Mouse (Mus musculus) forebrain, embryonic 16.5 days (tissue): ENCODE results near the gene Arvcf. TPM values are rescaled to one million over a fixed set of nuclear protein-coding genes. Genes with fewer than 3 reads are reported as not detected.

ENCODE experiments used
- ATAC-seq: fragments of 200-750 bp; cut with Nextera tagmentation; 2 replicates; pipeline ENCODE4 v1.8.0; 2017; ENCODE audit warnings: mild to moderate bottlenecking, moderate library complexity
- H3K27ac ChIP-seq: fragments of 300-500 bp; sonication (generic); 2 replicates; pipeline ENCODE4 v1.5.1; 2014; ENCODE audit warnings: low read length, control low read depth
- H3K27me3 ChIP-seq: fragments of 300-500 bp; sonication (generic); replicated peaks from 2 replicates; pipeline ENCODE4 v1.6.1; 2014; ENCODE audit warnings: low read length; ENCODE audit not compliant: control insufficient read depth, insufficient read depth
- H3K36me3 ChIP-seq: fragments of 300-500 bp; sonication (generic); 2 replicates; pipeline ENCODE4 v1.6.1; 2014; ENCODE audit not compliant: control insufficient read depth, insufficient read depth
- H3K4me1 ChIP-seq: fragments of 300-500 bp; sonication (generic); replicated peaks from 2 replicates; pipeline ENCODE4 v1.6.1; 2014; ENCODE audit warnings: low read length; ENCODE audit not compliant: control insufficient read depth, insufficient read depth
- H3K4me2 ChIP-seq: fragments of 300-500 bp; sonication (generic); 2 replicates; pipeline ENCODE4 v1.6.1; 2014; ENCODE audit warnings: mild to moderate bottlenecking, low read length, control low read depth
- H3K4me3 ChIP-seq: fragments of 300-500 bp; sonication (generic); replicated peaks from 2 replicates; pipeline ENCODE4 v1.5.1; 2014; ENCODE audit warnings: mild to moderate bottlenecking, low read length, control low read depth
- H3K9ac ChIP-seq: fragments of 300-500 bp; sonication (generic); replicated peaks from 2 replicates; pipeline ENCODE4 v1.6.1; 2014; ENCODE audit warnings: low read depth, low read length, control low read depth
- H3K9me3 ChIP-seq: fragments of 300-500 bp; sonication (generic); 2 replicates; pipeline ENCODE4 v1.6.1; 2016; ENCODE audit warnings: low read length; ENCODE audit not compliant: control insufficient read depth
- WGBS: fragments of 180-500 bp; shearing (Covaris S2); extraction: QIAGEN DNeasy Blood & Tissue Kit; methylation state at CpG from one replicate; pipeline ENCODE4 v1.1.7; 2014; 5-methylcytosine and 5-hydroxymethylcytosine counted together
- polyA plus RNA-seq: library from polyadenylated mRNA; unstranded; fragments of >200 nt; fragmentation: Nextera tagmentation; extraction: Ambion mirVana; gene quantifications from 2 replicates; pipeline ENCODE4 v1.2.1, GENCODE M21; 2015

The Arvcf gene
- polyA plus RNA-seq, 1 experiment from 2014 or later: 67.8 TPM

DNA sequence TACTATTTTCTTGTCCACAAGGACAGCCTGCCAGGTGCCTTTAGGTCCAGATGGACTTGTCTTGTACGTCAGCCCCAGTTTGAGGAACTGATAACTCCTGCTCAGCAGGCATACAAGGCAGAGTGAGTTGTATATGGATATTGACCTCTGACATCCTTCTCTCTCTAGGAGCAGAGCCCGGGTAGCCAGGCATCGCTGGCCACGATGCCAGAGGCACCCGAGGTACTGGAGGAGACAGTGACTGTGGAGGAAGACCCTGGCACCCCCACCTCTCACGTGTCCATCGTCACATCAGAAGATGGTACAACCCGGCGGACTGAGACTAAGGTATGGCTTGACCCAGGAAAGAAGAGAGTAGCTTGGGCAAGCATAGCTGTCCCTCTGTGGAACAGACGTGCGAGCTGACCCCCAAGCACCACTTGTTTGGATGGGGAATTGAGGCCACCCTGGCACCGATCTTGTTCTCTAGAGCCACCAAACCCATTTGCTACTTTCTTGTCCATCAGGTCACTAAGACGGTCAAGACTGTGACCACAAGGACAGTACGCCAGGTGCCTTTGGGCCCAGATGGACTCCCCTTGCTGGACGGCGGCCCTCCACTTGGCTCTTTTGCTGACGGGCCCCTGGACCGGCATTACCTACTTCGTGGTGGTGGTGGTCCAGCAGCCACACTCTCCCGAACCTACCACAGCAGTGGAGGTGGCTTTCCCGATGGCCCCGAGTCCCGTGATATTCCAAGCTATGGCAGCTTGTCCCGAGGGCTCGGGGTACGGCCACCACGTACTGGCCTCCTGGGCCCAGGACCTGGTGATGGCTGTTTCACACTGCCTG, 49.0 kb downstream of the Arvcf start:
- ATAC-seq: no peak
- Histone ChIP-seq H3K4me3 (no peak overlapping the region), H3K4me1 (peaks cover 63% of the 10 kb centered on the region), H3K27me3 (no peaks in the 10 kb centered on the region), H3K36me3 (peaks cover 24% of the 10 kb centered on the region), H3K9me3 (no peaks in the 10 kb centered on the region), H3K27ac (no peak overlapping the region), H3K9ac (no peak overlapping the region), H3K4me2 (no peak overlapping the region)
- WGBS: 97% methylated on average over 27 of the region's 27 CpGs

DNA sequence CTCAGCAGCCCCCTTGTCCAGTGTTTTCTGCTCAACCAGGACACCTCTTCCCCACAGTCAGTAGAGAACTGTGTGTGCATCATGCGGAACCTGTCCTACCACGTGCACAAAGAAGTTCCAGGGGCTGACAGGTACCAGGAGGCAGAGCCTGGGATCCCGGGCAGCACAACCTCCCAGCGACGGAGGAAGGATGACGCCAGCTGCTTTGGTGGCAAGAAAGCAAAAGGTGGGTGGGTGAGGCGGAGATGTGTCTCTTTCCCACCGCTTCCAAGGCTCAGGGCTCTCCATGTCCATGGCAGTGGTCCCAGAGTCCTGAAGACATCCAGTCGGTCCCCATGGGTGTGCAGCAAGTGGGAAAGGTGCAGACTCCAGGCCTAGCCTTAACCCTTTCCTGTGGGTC, 52.0 kb downstream of the Arvcf start:
- H3K36me3 ChIP-seq: peaks cover 39% of the 10 kb centered on the region
- 52% methylated on average over 9 of the region's 9 CpGs for WGBS
- H3K9ac ChIP-seq: 0 out of 2 replicates have a peak overlapping the region, but pooled peaks have one; percentile 0
- H3K9me3 ChIP-seq: no peaks in the 10 kb centered on the region
- H3K4me3 ChIP-seq: no peak overlapping the region
- H3K27me3 ChIP-seq: no peaks in the 10 kb centered on the region
- no peak overlapping the region; the same call in 1 of the 2 replicates for H3K27ac ChIP-seq
- no peak for ATAC-seq
- H3K4me1 ChIP-seq: peaks cover 36% of the 10 kb centered on the region
- no peak overlapping the region for H3K4me2 ChIP-seq

DNA sequence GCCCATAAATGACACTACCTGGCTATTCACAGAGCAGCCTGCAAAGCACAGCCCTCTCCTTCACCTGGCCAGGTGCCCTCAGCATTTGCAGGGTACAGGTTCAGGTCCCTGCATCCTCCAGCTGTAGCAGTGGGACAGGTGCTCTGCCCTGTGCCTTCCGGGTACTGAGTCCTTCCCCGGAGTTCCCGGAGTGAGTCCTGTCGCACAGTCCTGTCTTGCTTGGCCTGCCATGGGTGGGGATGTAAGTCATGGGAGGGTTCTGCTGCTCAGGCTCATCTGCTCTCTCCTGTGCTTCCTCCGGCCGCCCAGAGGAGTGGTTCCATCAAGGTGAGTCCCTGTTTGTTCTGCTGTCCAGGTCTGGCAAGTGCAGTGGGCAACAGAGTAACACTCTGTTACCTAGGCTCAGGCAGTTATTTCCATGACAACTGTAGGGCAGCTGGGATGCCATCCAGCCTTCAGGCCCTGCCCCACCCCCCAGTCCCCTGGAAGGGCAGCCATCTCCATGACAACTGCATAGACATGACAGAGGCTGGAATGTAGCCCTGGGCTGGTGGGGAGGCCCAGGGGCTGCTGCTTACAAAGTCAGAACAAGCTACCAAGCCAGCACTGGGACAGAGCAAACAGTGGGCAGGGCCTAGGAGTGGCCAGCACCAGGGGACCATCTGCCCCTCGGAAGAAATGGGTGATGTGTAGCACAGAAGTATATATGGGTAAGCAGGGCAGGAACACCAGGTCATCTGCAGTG, 52.7 kb downstream of the Arvcf start:
- Histone ChIP-seq H3K27me3 (no peaks in the 10 kb centered on the region), H3K27ac (peak overlapping the region; percentile 48), H3K4me2 (no peak overlapping the region), H3K9ac (0 out of 2 replicates have a peak overlapping the region, but pooled peaks have one; percentile 14), H3K4me3 (no peak overlapping the region), H3K9me3 (no peaks in the 10 kb centered on the region), H3K4me1 (peaks cover 30% of the 10 kb centered on the region), H3K36me3 (peaks cover 39% of the 10 kb centered on the region)
- peak; percentile 80 for ATAC-seq
- WGBS: 17% methylated on average over 7 of the region's 7 CpGs

DNA sequence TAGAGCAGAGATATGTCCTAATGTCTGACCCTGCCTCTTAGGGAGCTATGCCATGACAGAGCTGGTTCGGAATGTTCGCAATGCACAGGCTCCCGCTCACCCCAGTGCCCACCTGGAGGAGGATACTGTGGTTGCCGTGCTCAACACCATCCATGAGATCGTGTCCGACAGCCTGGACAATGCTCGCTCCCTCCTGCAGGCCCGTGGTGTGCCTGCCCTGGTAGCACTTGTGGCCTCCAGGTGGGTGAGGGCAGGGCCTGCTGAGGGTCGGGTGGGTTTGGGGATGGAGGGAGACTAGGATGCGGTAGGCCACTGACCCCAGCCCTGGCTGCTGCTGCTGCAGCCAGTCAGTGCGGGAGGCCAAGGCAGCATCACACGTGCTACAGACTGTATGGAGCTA, 55.3 kb downstream of the Arvcf start:
- no peak overlapping the region for H3K4me3 ChIP-seq
- no peak overlapping the region for H3K4me2 ChIP-seq
- no peaks in the 10 kb centered on the region for H3K27me3 ChIP-seq
- H3K27ac ChIP-seq: no peak overlapping the region
- no peak for ATAC-seq
- H3K9ac ChIP-seq: no peak overlapping the region
- peaks cover 22% of the 10 kb centered on the region for H3K4me1 ChIP-seq
- WGBS: 95% methylated on average over 12 of the region's 12 CpGs
- peaks cover 26% of the 10 kb centered on the region for H3K36me3 ChIP-seq
- no peaks in the 10 kb centered on the region for H3K9me3 ChIP-seq

DNA sequence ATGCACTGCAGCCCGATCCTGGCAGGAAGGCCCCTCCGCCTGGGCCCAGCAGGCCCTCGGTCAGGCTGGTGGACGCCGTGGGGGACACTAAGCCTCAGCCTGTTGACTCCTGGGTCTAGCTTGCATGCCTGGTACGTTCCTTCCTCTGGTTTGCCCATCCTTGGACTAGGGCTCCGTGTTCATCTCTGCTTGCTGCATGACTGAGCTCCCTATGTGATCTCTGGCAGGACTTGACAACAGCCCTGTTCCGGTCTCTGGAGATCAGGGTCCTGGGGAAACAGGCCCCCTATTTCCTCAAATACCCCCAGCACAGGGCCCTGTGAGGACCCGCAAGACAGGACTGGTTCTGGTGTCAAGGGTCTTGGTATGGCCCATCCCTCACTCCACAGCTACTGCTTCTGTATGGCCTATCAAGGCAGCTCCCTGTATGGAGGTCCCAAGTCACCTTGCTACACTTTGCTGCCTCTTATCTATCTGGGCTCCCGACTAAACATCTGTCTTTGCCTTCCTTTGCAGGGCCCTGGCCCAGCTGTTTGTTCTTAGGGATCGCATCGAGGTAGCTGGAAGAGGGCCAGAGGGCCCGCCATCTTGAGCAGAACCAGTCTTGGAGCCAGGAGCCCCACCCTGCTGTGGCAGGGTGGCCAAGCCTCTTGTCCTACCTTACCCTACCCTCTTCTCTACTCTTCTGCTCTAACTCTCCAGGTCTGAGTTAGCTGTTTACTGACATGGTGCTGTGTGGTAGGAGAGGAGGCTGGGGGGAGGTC, 57.3 kb downstream of the Arvcf start:
- Histone ChIP-seq H3K9me3 (no peaks in the 10 kb centered on the region), H3K27me3 (no peaks in the 10 kb centered on the region), H3K4me1 (peaks cover 20% of the 10 kb centered on the region), H3K27ac (no peak overlapping the region), H3K36me3 (peaks cover 19% of the 10 kb centered on the region), H3K9ac (no peak overlapping the region), H3K4me3 (no peak overlapping the region), H3K4me2 (no peak overlapping the region)
- ATAC-seq: no peak
- 75% methylated on average over 13 of the region's 13 CpGs for WGBS

DNA sequence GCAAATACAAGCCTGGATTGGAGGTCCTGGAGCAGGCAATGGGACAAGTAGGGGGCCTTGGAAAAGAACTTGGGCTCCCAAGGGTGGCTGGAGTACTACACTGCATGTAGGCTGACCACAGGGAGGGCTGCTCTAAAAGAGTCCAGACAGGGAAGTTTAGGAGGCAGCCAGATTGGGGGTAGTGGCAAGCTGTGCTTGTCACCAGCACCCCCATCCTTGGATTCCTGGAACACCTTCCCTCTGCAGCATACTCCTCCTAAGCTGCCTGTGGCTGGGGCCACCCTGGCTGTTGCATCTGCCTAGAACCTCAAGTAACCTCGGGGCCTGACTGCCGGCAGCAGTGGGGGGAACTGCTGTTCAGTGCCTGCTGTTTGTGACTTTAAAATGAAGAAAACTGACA, 57.9 kb downstream of the Arvcf start:
- no peak for ATAC-seq
- Histone ChIP-seq H3K27ac (no peak overlapping the region), H3K4me3 (no peak overlapping the region), H3K4me1 (peaks cover 14% of the 10 kb centered on the region), H3K27me3 (no peaks in the 10 kb centered on the region), H3K9ac (no peak overlapping the region), H3K36me3 (peaks cover 19% of the 10 kb centered on the region), H3K4me2 (no peak overlapping the region), H3K9me3 (no peaks in the 10 kb centered on the region)
- 58% methylated on average over 2 of the region's 2 CpGs for WGBS

DNA sequence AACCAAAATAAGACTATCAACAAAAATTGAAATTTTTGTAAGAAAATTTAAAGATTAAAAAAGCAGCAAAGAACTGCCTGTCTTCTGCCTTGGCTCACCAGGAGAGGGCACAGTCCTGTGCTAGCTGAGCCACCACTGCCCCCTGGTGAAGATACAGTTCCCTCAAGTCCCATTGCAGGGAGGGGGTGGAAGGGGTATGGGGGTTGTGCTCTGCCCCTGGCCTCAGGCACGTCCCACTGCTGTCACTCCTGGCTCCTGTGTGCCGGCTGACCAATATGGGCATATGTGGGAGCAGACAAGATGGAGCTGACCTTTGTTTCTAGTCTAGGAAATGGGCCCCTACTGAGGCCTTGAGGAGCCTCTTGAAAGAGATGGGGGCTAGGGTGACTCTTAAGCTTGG, 58.3 kb downstream of the Arvcf start:
- Histone ChIP-seq H3K4me1 (peaks cover 13% of the 10 kb centered on the region), H3K4me3 (no peak overlapping the region), H3K9ac (no peak overlapping the region), H3K27ac (no peak overlapping the region), H3K36me3 (peaks cover 19% of the 10 kb centered on the region), H3K27me3 (no peaks in the 10 kb centered on the region), H3K9me3 (no peaks in the 10 kb centered on the region), H3K4me2 (no peak overlapping the region)
- WGBS: 23% methylated on average over 2 of the region's 2 CpGs
- ATAC-seq: peak; percentile 57

DNA sequence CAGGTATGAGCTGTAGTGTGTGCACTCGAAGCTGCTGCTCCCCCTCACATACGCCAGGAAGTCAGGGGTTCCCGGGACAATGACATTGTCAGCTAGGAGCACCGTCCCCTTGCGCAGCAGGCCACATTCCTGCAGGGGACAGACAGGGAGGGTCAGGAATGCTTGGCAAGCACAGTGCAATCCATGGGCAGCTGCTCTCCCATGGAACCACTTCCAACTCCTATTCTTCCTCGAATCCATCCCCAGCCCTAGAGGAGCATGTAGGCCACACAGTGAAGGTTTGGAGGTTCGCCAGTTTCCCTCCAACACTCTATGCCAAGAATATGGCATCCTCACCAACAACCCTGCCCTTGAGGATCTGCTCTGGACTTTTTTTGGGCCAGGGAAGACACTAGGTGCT, 59.9 kb downstream of the Arvcf start:
- WGBS: 43% methylated on average over 7 of the region's 7 CpGs
- no peaks in the 10 kb centered on the region for H3K9me3 ChIP-seq
- no peak overlapping the region for H3K4me2 ChIP-seq
- peak; percentile 21; the same call in 1 of the 2 replicates for ATAC-seq
- no peaks in the 10 kb centered on the region for H3K27me3 ChIP-seq
- H3K4me1 ChIP-seq: peaks cover 11% of the 10 kb centered on the region; the same call in 1 of the 2 replicates
- no peak overlapping the region for H3K27ac ChIP-seq
- H3K9ac ChIP-seq: no peak overlapping the region
- H3K36me3 ChIP-seq: peaks cover 11% of the 10 kb centered on the region
- H3K4me3 ChIP-seq: no peak overlapping the region

DNA sequence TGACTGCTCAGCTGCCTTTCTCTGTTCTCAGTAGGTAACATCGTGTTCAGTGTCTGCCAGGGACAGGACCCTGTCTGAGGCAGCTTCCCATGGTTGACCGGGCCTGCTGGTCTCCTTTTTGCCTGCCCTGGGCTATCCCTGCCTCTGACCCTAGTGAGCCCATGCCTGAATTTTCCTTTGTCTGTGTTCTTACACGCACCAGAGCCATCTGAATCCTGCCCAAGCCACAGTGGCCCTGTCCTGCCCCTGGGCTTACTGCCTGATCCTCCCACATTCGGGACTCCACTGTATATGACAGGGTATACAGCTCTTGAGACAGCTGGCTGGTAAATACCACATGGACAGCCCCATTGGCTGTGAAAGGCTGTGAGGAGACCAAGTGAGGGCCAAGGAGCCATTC, 61.8 kb downstream of the Arvcf start:
- no peaks in the 10 kb centered on the region for H3K9me3 ChIP-seq
- H3K9ac ChIP-seq: no peak overlapping the region
- WGBS: 74% methylated on average over 4 of the region's 4 CpGs
- H3K4me3 ChIP-seq: no peak overlapping the region
- no peaks in the 10 kb centered on the region for H3K36me3 ChIP-seq
- H3K4me1 ChIP-seq: peaks cover 11% of the 10 kb centered on the region; the same call in 1 of the 2 replicates
- no peaks in the 10 kb centered on the region for H3K27me3 ChIP-seq
- H3K4me2 ChIP-seq: no peak overlapping the region
- no peak for ATAC-seq
- H3K27ac ChIP-seq: no peak overlapping the region
